Mouse (Mus musculus) embryonic facial prominence, embryonic 11.5 days (tissue): ENCODE results near the gene Ehd4. TPM values are rescaled to one million over a fixed set of nuclear protein-coding genes. Genes with fewer than 3 reads are reported as not detected.

Experiments used
- ATAC-seq: fragments of 200-750 bp; cut with Nextera tagmentation; replicated peaks from 2 replicates; pipeline ENCODE4 v1.8.0; 2017; ENCODE audit warnings: low read depth; ENCODE audit not compliant: insufficient number of reproducible peaks, low FRiP score, low TSS enrichment
- DNase-seq: peaks from one replicate; pipeline ENCODE4 v3.0.0-alpha.2; 2015; ENCODE audit warnings: low spot score
- H3K27ac ChIP-seq: fragments of 300-500 bp; sonication (generic); replicated peaks from 2 replicates; pipeline ENCODE4 v1.5.1; 2014; ENCODE audit warnings: mild to moderate bottlenecking, low read depth, low read length, control low read depth
- H3K27me3 ChIP-seq: fragments of 300-500 bp; sonication (generic); 2 replicates; pipeline ENCODE4 v1.6.1; 2014; ENCODE audit warnings: mild to moderate bottlenecking, low read length, moderate library complexity, mixed read lengths; ENCODE audit not compliant: control insufficient read depth, insufficient read depth
- H3K36me3 ChIP-seq: fragments of 300-500 bp; sonication (generic); replicated peaks from 2 replicates; pipeline ENCODE4 v1.6.1; 2014; ENCODE audit warnings: low read depth, mild to moderate bottlenecking, low read length, moderate library complexity, mixed read lengths; ENCODE audit not compliant: control insufficient read depth, insufficient read depth
- H3K4me1 ChIP-seq: fragments of 300-500 bp; sonication (generic); 2 replicates; pipeline ENCODE4 v1.6.1; 2014; ENCODE audit warnings: low read length, mixed read lengths; ENCODE audit not compliant: control insufficient read depth, insufficient read depth
- H3K4me2 ChIP-seq: fragments of 300-500 bp; sonication (generic); 2 replicates; pipeline ENCODE4 v1.6.1; 2014; ENCODE audit warnings: low read depth, mild to moderate bottlenecking, control low read depth, low read length, moderate library complexity
- H3K4me3 ChIP-seq: fragments of 300-500 bp; sonication (generic); 2 replicates; pipeline ENCODE4 v1.5.1; 2014; ENCODE audit warnings: low read depth, low read length, control low read depth
- H3K9ac ChIP-seq: fragments of 300-500 bp; sonication (generic); replicated peaks from 2 replicates; pipeline ENCODE4 v1.6.1; 2014; ENCODE audit warnings: mild to moderate bottlenecking, control low read depth, low read length
- H3K9me3 ChIP-seq: fragments of 300-500 bp; sonication (generic); replicated peaks from 2 replicates; pipeline ENCODE4 v1.6.1; 2016; ENCODE audit warnings: mild to moderate bottlenecking, low read length, inconsistent platforms, mixed read lengths; ENCODE audit not compliant: control insufficient read depth
- WGBS: fragments of 180-500 bp; shearing (Covaris S2); extraction: QIAGEN DNeasy Blood & Tissue Kit; methylation state at CpG from one replicate; pipeline ENCODE4 v1.1.7; 2014; 5-methylcytosine and 5-hydroxymethylcytosine counted together
- polyA plus RNA-seq: library from polyadenylated mRNA; unstranded; fragments of >200 nt; fragmentation: Nextera tagmentation; extraction: Ambion mirVana; gene quantifications from 2 replicates; pipeline ENCODE4 v1.2.1, GENCODE M21; 2014

Gene Ehd4
- polyA plus RNA-seq, 1 experiment from 2014 or later, result 11.9 TPM

- DNase-seq, result no peak
- Histone ChIP-seq H3K4me2 (no peak overlapping the region), H3K4me1 (no peaks in the 10 kb centered on the region), H3K4me3 (no peak overlapping the region), H3K9ac (no peak overlapping the region), H3K36me3 (peaks cover 3% of the 10 kb centered on the region; the same call in 1 of the 2 replicates), H3K27me3 (no peaks in the 10 kb centered on the region), H3K9me3 (no peaks in the 10 kb centered on the region), H3K27ac (no peak overlapping the region)
- WGBS, result 53% methylated on average over 4 of the region's 4 CpGs
- ATAC-seq, result peak; percentile 14; the same call in 1 of the 2 replicates
These were observed 110.3 kb downstream of the Ehd4 start for GRCm38 (mm10) chr2:120044101-120044603.

GRCm38 (mm10) chr2:120040991-120041390 is 113.4 kb downstream of the Ehd4 start:
- DNase-seq (no peak), ATAC-seq (no peak)
- 91% methylated on average over 5 of the region's 5 CpGs for WGBS
- no peaks in the 10 kb centered on the region for H3K27me3 ChIP-seq
- no peak overlapping the region for H3K9ac ChIP-seq
- H3K27ac ChIP-seq, result no peak overlapping the region
- no peak overlapping the region for H3K4me3 ChIP-seq
- H3K36me3 ChIP-seq, result peaks cover 3% of the 10 kb centered on the region; the same call in 1 of the 2 replicates
- H3K4me1 ChIP-seq, result no peaks in the 10 kb centered on the region
- no peak overlapping the region for H3K4me2 ChIP-seq
- no peaks in the 10 kb centered on the region for H3K9me3 ChIP-seq

Other genes starting within 250 kb of the Ehd4 start
- gene Mapkbp1, start 181.9 kb downstream of the Ehd4 start, polyA plus RNA-seq, result 1.6 and 2.5 TPM in 2 replicates
- 15.4 and 18.4 TPM in 2 replicates for gene Jmjd7, start 127.1 kb downstream of the Ehd4 start, polyA plus RNA-seq
- 2.4 and 2.9 TPM in 2 replicates for gene Gm28042, start 127.1 kb downstream of the Ehd4 start, polyA plus RNA-seq
- gene Pla2g4b, start 121.2 kb downstream of the Ehd4 start, polyA plus RNA-seq, result 0.42 and 0.88 TPM in 2 replicates
- gene Pla2g4e, start 90.7 kb upstream of the Ehd4 start, polyA plus RNA-seq, result not detected in 2 replicates
- 0.08 TPM in 1 of 2 replicates, not detected in the other for gene Pla2g4d, start 134.6 kb upstream of the Ehd4 start, polyA plus RNA-seq
- gene Pla2g4f, start 159.6 kb upstream of the Ehd4 start, polyA plus RNA-seq, result not detected in 2 replicates
- 26.8 and 30.9 TPM in 2 replicates for gene Vps39, start 198.5 kb upstream of the Ehd4 start, polyA plus RNA-seq
- gene Ganc, start 249.3 kb upstream of the Ehd4 start, polyA plus RNA-seq, result 5.6 and 8.3 TPM in 2 replicates
- 8.0 and 10.4 TPM in 2 replicates for gene Tmem87a, start 249.5 kb upstream of the Ehd4 start, polyA plus RNA-seq